Mouse (Mus musculus): Measurements from ENCODE around the gene Zfc3h1. TPM values are rescaled to one million over a fixed set of nuclear protein-coding genes. Genes with fewer than 3 reads are reported as not detected.

Zfc3h1 gene
- total RNA-seq (2021), result 10 to 100 TPM; 52.3 to 60.6 TPM

DNA sequence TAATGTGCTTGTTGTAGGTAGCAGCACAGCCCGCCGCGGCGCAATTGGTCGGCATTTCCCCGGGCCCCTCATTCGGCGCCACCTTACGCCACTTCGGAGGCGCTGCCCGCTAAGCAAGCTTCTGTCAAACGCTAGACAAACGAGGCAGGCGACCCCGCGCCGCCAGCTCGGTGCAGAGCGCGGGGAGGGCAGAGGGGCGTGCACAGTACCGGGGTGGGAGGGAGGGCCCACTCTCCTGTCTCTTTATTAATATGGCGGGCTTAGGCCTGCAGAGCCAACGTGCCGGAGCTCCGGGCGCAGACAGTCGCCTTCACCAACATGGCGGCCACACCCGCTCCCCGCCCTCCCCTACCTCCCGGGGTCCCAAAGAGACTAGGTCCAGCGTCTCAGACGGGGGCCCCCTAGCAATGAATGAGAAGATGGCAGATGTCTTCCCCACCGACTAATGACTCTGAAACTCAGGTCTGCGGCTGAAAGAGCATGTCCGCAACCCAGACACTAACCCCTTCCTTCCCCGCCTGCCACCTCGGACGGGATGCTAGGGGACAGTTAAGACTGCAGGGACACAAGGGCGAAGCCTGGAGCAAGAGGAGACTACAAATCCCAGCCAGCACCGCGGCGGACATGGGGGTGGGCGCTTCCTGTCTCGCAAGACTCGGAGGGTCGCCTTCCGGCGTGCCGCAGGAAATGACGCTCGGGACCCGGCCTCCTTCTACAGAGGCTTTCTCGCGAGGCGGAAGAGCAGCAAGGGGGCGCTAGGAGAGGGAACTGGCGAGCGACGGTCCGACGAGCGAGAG lies at the start of gene Zfc3h1, which contains the start of gene Thap2:
Gene Zfc3h1 (plus strand): TSS at position 739 of the 797 bp plus-strand sequence.
Gene Thap2 (minus strand): TSS at position 223 of the 797 bp plus-strand sequence.
- peak; percentile 98 to 99 for DNase-seq

DNA sequence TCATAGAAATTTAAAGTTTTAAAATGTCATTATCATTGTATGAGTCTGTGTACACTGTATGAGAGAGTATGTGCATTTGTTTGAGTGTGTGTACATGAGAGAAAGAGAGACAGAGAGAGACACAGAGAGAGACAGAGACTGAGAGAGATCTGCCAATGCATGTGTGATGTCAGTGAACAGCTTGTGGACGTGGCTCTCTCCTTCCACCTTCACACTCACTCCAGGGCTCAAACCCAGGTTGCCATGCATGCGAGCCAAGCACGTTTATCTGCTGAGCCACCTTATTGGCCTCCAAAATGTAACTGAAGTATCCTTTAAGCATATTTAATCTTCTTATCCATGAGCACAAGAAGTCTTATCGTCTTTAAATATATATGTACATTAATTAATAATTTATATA lies 47.9 kb upstream of the Zfc3h1 start:
- DNase-seq, result no peak

GRCm38 (mm10) chr10:115339820-115340328 lies 44.9 kb upstream of the Zfc3h1 start:
- DNase-seq, result no peak

GRCm38 (mm10) chr10:115342771-115343425 lies 41.9 kb upstream of the Zfc3h1 start:
- DNase-seq, result no peak

DNA sequence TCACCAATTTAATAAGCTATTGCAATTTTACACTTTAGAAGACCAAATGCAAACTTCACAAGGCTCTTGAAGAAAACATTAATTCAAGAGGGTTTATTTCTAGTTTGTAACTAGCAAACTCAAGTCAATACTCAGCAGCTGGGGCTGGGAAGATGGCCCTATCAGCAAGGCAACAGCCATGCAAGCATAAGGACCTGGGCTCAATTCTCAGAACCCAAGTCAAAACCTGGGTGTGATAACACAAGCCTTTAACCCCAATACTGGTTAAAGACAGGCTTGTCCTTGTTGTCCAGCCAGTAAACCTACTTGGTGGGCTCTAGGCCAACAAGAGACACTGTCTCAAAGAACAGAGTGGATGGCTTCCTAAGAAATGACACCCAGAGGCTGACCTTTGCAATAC lies 38.3 kb upstream of the Zfc3h1 start:
- no peak for DNase-seq

DNA sequence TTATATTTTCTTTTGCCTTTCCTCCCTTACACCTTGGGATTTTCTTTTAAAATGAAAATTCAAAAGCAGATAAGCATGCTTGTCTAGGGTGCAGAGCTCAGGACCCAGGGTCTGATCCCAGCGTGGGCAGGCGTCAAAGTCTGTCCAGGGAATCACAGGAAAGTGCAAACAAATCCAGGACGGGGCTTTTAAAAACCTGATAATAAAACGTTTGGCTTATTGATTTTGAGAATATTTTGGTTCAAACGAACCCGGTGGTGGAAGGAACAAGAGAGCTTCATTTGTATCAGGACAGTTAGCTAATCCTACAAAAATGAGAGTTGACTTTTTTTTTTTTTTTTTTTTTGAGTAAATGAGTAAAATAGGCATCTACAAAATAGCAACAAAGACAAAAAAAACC lies 36.6 kb upstream of the Zfc3h1 start:
- DNase-seq, result no peak

GRCm38 (mm10) chr10:115349029-115349428 lies 35.7 kb upstream of the Zfc3h1 start:
- DNase-seq, result no peak

GRCm38 (mm10) chr10:115349509-115349908 lies 35.2 kb upstream of the Zfc3h1 start:
- no peak for DNase-seq

DNA sequence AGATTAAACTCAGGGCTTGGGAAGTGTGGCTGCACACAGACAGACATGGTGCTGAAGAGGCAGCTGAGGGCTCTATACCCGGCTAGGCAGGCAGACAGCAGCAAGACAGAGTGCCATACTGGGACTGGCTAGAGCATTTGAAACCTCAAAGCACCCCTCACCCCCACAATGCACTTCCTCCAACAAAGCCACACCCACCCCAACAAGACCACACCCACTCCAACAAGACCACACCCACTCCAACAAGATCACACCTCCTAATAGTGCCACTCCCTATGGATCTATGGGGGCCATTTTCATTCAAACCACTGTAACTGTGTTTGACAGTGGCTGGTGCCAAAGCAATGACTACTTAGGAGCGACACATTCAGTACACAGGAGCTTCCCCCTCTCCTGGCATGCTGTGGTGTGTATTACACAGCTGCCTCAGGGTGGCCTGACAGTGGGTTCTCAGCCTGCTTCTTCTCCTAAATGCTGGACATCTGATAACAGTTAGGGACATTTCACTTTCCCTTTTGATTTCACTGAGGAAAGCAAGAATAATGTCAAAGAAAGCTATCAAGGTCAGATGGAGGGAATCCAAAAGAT lies 33.9 kb upstream of the Zfc3h1 start:
- no peak for DNase-seq

- no peak for DNase-seq
These were observed 30.2 kb upstream of the Zfc3h1 start for GRCm38 (mm10) chr10:115354553-115354952.

GRCm38 (mm10) chr10:115355016-115355415 lies 29.7 kb upstream of the Zfc3h1 start:
- no peak for DNase-seq

DNA sequence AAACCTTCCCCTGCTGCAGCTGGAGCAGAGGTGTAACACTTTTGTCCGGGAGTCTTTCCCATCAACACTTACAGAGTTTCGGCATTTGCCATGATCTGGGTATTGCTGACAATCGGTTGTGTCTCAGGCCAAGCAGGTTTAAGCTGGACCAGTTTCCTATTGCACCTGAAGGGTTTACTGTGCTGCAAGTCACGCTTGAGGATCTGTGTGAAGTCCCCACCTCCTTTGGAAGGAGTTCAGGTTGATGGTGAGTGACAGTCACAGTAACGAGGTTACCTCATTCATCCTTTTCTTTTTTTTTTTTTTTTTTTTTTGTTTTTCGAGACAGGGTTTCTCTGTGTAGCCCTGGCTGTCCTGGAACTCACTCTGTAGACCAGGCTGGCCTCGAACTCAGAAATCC lies 28.7 kb upstream of the Zfc3h1 start:
- DNase-seq, result no peak

DNA sequence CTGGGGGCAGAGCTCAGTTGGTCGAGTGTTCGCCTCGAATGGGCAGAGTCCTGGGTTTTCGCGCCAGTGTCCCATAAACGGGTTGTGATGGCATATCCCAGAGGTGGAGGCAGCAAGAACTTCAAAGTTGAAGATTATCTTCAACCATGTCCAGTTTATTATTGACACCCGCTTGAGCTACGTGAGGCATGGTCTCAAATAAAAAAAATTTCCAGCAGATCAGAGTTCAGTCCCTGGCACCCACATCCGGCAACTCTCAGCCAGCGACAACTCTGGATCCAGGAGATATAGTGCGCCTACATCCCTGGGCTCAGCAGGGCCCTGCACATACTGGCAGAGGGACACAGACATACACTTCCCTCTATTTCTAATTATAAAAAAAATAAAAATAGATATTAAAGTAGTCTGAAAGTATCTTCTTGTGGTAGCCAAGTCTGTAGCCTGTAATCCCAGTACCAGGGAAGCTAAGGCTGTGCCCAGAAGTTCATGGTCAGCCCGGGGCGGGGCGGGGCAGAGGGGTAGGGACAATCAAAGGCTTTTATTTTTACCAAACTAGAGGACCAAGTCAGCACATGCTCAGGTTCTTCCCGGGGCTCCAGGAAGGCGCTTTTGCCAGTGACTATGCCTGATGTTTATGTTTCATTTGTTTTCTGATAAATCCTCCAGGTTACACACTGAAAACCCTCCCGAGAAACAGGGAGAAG lies 26.4 kb upstream of the Zfc3h1 start:
- no peak for DNase-seq

DNA sequence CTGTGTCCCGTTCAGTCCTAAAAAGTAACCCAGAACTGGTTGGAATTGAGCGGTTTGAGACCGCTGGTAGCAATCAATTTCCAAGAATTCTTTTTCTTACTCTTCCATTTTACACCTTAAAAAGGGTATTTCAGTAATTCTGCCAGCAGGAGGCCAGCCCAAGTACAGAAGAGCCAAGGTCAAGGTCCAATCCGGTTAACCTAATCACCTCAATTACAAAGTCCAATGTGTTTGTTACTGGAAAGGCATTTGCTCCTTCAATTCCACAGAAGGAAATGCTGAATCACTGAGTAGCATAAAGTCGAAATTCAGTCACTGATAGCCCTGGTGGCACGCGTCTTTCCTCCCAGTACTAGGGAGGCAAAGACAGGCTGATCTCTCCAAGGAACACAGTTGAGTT lies 25.7 kb upstream of the Zfc3h1 start:
- no peak for DNase-seq

- DNase-seq, result peak; percentile 92 to 93
These were observed 22.7 kb upstream of the Zfc3h1 start, which contains the start of gene Tmem19 for GRCm38 (mm10) chr10:115361840-115362622. Tmem19 (minus strand) TSS chr10:115362501.

DNA sequence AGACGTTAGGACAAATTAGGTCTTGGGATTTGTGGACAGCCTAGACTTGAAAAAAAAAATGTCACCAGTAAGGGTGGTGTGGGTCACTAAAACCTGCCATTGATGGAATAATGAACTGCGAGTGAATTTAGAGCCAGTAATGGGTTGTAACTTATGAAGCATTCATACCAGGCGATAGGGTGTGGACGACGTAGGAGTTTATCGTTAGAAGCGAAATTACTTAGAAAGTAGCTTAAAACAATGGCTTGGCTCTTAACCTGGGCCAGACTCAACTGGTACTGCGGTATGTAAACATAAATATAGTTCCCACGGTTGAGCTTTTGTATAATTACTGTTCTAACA lies 22.2 kb upstream of the Zfc3h1 start:
- no peak for DNase-seq

DNA sequence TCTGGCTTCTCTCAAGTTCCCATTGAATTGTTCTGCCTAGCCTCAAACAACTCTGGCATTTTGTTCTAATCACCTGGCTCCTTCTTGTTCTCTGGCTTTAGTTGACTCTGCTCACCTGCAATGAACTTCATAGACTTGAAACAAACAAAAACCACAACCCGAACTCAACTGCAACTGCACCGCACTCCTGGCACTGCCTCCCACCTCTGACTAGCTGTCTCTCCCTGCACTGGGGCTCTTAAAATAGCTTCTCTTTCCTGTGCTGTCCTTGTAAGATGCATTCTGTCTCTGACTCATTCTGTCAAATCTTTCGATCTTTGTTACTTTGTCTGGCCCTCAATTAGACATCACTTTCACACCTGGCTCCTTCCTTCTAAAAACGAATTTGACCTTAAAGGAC lies 21.6 kb upstream of the Zfc3h1 start:
- DNase-seq, result no peak

- no peak for DNase-seq
These were observed 3.2 kb upstream of the Zfc3h1 start for GRCm38 (mm10) chr10:115381506-115382084.

- DNase-seq, result no peak
These were observed 1.7 kb upstream of the Zfc3h1 start for GRCm38 (mm10) chr10:115382846-115383643.

- no peak for DNase-seq
These were observed 1.0 kb upstream of the Zfc3h1 start for GRCm38 (mm10) chr10:115383644-115384220.

Measured in layer of hippocampus, postnatal 36 days (tissue).